Mouse (Mus musculus): ENCODE measurements around the gene Gsk3b. TPM values are rescaled to one million over a fixed set of nuclear protein-coding genes. Genes with fewer than 3 reads are reported as not detected.
A peak's percentile ranks its signal among the peaks of the same experiment; 100 is the strongest.

Gene Gsk3b
- total and polyA plus RNA-seq, 3 experiments = 9.3 to 93.8 (median 49.2) TPM

- no peak for ATAC-seq (ENCODE audit: extremely low read depth, insufficient number of reproducible peaks, low FRiP score, poor library complexity, severe bottlenecking)
- no peaks in the 10 kb centered on the region for H3K9me3 ChIP-seq (replicated peaks)
Measured at GRCm38 (mm10) chr16:38089447-38090170, 808 bp downstream of the Gsk3b start.

GRCm38 (mm10) chr16:38090341-38091005, 1.7 kb downstream of the Gsk3b start:
- H3K27me3 ChIP-seq (ENCODE audit: insufficient read depth, low read length) = no peaks in the 10 kb centered on the region
- TF ChIP-seq POLR2AphosphoS5 (IDR thresholded peaks at IDR 0.05; ENCODE audit: insufficient replicate concordance, low read depth, low read length) = no peak
- no peak for TF ChIP-seq TAL1 (conservative IDR thresholded peaks at IDR 0.05; ENCODE audit: low read depth, low read length)
- TF ChIP-seq GATA1 (IDR thresholded peaks at IDR 0.05; ENCODE audit: borderline replicate concordance, low read length) = no peak
- TF ChIP-seq GATA2 (IDR thresholded peaks at IDR 0.05; ENCODE audit: borderline replicate concordance, low read depth, low read length) = no peak
- TF ChIP-seq CTCF (IDR thresholded peaks at IDR 0.05; ENCODE audit: low read depth, low read length) = no peak
- H3K4me1 ChIP-seq (ENCODE audit: insufficient read depth, low read depth, low read length) = peaks cover 43% of the 10 kb centered on the region
- peak overlapping the region; percentile 83 for H3K4me3 ChIP-seq (ENCODE audit: low read depth, low read length)
- H3K36me3 ChIP-seq (replicated peaks) = peaks cover 23% of the 10 kb centered on the region
- ATAC-seq (ENCODE audit: extremely low read depth, insufficient number of reproducible peaks, low FRiP score, poor library complexity, severe bottlenecking) (no peak), DNase-seq (ENCODE audit: low spot score) (no peak)
- H3K9me3 ChIP-seq (replicated peaks) = no peaks in the 10 kb centered on the region

More at GRCm38 (mm10) chr16:38089447-38090170, 808 bp downstream of the Gsk3b start:
- peak; percentile 51 for DNase-seq (ENCODE audit: low spot score)
- Histone ChIP-seq H3K27me3 (ENCODE audit: insufficient read depth, low read length) (no peaks in the 10 kb centered on the region), H3K4me3 (ENCODE audit: low read depth, low read length) (peak overlapping the region; percentile 83), H3K4me1 (ENCODE audit: insufficient read depth, low read depth, low read length) (peaks cover 37% of the 10 kb centered on the region), H3K36me3 (replicated peaks) (peaks cover 16% of the 10 kb centered on the region)
- TF ChIP-seq CTCF (IDR thresholded peaks at IDR 0.05; ENCODE audit: low read depth, low read length) (no peak), GATA1 (IDR thresholded peaks at IDR 0.05; ENCODE audit: borderline replicate concordance, low read length) (no peak), POLR2AphosphoS5 (IDR thresholded peaks at IDR 0.05; ENCODE audit: insufficient replicate concordance, low read depth, low read length) (no peak), GATA2 (IDR thresholded peaks at IDR 0.05; ENCODE audit: borderline replicate concordance, low read depth, low read length) (no peak), TAL1 (conservative IDR thresholded peaks at IDR 0.05; ENCODE audit: low read depth, low read length) (no peak)

GRCm38 (mm10) chr16:38091041-38091440, 2.2 kb downstream of the Gsk3b start:
- TF ChIP-seq CTCF (IDR thresholded peaks at IDR 0.05; ENCODE audit: low read depth, low read length) (no peak), GATA2 (IDR thresholded peaks at IDR 0.05; ENCODE audit: borderline replicate concordance, low read depth, low read length) (no peak), POLR2AphosphoS5 (IDR thresholded peaks at IDR 0.05; ENCODE audit: insufficient replicate concordance, low read depth, low read length) (no peak), TAL1 (conservative IDR thresholded peaks at IDR 0.05; ENCODE audit: low read depth, low read length) (no peak), GATA1 (IDR thresholded peaks at IDR 0.05; ENCODE audit: borderline replicate concordance, low read length) (no peak)
- ATAC-seq (ENCODE audit: extremely low read depth, insufficient number of reproducible peaks, low FRiP score, poor library complexity, severe bottlenecking) (no peak), DNase-seq (ENCODE audit: low spot score) (no peak)
- Histone ChIP-seq H3K27me3 (ENCODE audit: insufficient read depth, low read length) (no peaks in the 10 kb centered on the region), H3K4me3 (ENCODE audit: low read depth, low read length) (peak overlapping the region; percentile 83), H3K36me3 (replicated peaks) (peaks cover 29% of the 10 kb centered on the region), H3K9me3 (replicated peaks) (no peaks in the 10 kb centered on the region), H3K4me1 (ENCODE audit: insufficient read depth, low read depth, low read length) (peaks cover 49% of the 10 kb centered on the region)

DNA sequence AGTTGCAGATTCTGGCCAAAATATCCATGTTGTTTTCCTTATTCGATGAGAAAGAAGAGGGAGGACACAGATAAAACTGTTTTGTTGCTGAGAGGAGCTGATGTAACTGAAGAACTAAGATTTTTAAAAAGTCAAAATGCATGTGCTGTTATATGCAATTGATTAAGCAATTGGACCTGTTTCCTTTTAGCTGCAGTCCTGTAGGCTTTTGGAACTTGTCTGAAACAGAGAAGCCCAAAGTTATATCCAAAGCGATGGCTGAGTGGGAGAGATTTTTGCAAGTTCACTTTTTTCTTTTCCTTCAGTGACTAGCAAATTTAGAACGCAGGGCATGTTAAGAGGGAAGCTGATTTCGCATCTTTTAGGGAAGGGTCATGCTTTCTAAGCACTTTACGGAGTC, 2.9 kb downstream of the Gsk3b start:
- Histone ChIP-seq H3K9me3 (replicated peaks) (no peaks in the 10 kb centered on the region), H3K27me3 (ENCODE audit: insufficient read depth, low read length) (no peaks in the 10 kb centered on the region)
- no peak for ATAC-seq (ENCODE audit: extremely low read depth, insufficient number of reproducible peaks, low FRiP score, poor library complexity, severe bottlenecking)

DNA sequence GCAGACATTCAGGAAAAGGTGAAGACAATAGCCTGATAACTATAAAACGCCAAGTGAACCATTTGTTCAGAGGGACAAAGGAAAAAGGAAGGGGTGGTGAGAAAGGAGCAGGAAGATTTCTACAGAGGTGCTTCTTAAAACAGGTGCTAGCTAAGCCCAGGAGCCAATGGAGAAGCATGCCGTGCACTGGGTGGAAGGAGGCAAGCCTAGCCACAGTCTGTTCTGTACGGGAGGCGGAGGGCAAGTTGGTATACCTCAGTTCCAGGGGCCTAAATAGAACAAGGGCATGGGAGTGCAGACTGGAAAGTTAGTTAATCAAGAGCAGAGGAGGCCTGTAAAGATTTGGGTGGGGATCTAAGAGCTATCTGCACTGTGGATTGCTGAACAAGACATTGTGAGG, 3.8 kb downstream of the Gsk3b start:
- Histone ChIP-seq H3K27me3 (ENCODE audit: insufficient read depth, low read length) (no peaks in the 10 kb centered on the region), H3K36me3 (replicated peaks) (peaks cover 35% of the 10 kb centered on the region), H3K4me1 (ENCODE audit: insufficient read depth, low read depth, low read length) (peaks cover 43% of the 10 kb centered on the region), H3K9me3 (replicated peaks) (no peaks in the 10 kb centered on the region), H3K4me3 (ENCODE audit: low read depth, low read length) (peak overlapping the region; percentile 65; the same call in 1 of the 2 replicates)
- TF ChIP-seq POLR2AphosphoS5 (IDR thresholded peaks at IDR 0.05; ENCODE audit: insufficient replicate concordance, low read depth, low read length) (no peak), GATA2 (IDR thresholded peaks at IDR 0.05; ENCODE audit: borderline replicate concordance, low read depth, low read length) (no peak), GATA1 (IDR thresholded peaks at IDR 0.05; ENCODE audit: borderline replicate concordance, low read length) (no peak), CTCF (IDR thresholded peaks at IDR 0.05; ENCODE audit: low read depth, low read length) (no peak), TAL1 (conservative IDR thresholded peaks at IDR 0.05; ENCODE audit: low read depth, low read length) (no peak)
- DNase-seq (ENCODE audit: low spot score) (no peak), ATAC-seq (ENCODE audit: extremely low read depth, insufficient number of reproducible peaks, low FRiP score, poor library complexity, severe bottlenecking) (no peak)

More for the DNA sequence above, 2.9 kb downstream of the Gsk3b start:
- TF ChIP-seq GATA1 (IDR thresholded peaks at IDR 0.05; ENCODE audit: borderline replicate concordance, low read length) (no peak), POLR2AphosphoS5 (IDR thresholded peaks at IDR 0.05; ENCODE audit: insufficient replicate concordance, low read depth, low read length) (no peak), CTCF (IDR thresholded peaks at IDR 0.05; ENCODE audit: low read depth, low read length) (no peak), TAL1 (conservative IDR thresholded peaks at IDR 0.05; ENCODE audit: low read depth, low read length) (no peak), GATA2 (IDR thresholded peaks at IDR 0.05; ENCODE audit: borderline replicate concordance, low read depth, low read length) (no peak)
- H3K4me1 ChIP-seq (ENCODE audit: insufficient read depth, low read depth, low read length) = peaks cover 49% of the 10 kb centered on the region
- H3K4me3 ChIP-seq (ENCODE audit: low read depth, low read length) = peak overlapping the region; percentile 83; the same call in 1 of the 2 replicates
- peaks cover 29% of the 10 kb centered on the region for H3K36me3 ChIP-seq (replicated peaks)
- DNase-seq (ENCODE audit: low spot score) = no peak
